Mouse (Mus musculus) heart, postnatal 25 days (tissue): ENCODE data around the gene Ppp1ca. TPM values are rescaled to one million over a fixed set of nuclear protein-coding genes. Genes with fewer than 3 reads are reported as not detected.

Experiments
- DNase-seq: peaks from one replicate; pipeline ENCODE4 v3.0.0; 2022; ENCODE audit warnings: low spot score
- intact Hi-C: fragments of 180-260 bp; cut with DNase I; formaldehyde crosslinking; loops from one replicate; pipeline ENCODE4 v1.15.1; 2025
- total RNA-seq, 2 experiments: library from RNA; stranded (reverse); gene quantifications; 2 replicates each; pipeline ENCODE4 v1.2.3; 2021

Gene Ppp1ca
- total RNA-seq, 2 experiments from 2014 or later, result 337 TPM

DNA sequence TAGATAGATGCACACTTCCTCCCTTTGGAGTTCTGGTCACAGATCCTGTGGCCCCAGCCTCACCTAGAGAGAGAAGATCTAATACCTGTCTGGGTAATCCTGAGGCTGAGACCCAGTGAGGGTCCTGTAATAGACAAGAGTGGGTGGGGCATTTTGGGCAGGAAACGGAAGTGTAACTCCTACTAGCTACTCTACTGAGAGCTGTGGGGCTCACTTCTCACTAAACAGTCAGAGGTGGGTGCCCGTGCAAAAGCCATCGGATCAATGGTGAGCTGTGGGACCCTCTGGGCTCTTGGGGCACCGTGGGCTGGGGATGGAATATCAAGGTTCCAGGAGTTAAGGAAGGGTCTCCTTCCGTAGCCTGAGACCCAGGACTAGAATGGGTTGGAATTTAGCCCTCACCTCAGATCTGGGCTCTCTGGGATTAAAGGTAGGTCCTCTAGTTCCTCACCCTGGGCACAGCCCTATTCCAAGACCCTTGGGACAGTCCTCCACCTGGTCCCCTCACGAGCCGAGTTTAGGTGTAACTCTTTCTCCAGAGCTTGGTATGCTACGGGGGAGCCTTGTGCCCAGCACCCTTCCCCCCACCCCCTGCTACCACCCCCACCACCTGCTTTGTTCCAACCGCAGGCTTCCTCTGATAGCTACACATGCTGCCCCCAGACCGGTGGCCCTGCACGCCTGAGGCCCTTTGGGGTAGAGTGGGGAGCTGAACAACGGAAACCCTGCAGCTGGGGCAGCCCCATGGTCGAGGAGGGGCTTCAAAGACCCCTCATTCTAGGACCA lies 37.2 kb upstream of the Ppp1ca start:
- intact Hi-C loops, result no loop called here
- DNase-seq, result no peak

DNA sequence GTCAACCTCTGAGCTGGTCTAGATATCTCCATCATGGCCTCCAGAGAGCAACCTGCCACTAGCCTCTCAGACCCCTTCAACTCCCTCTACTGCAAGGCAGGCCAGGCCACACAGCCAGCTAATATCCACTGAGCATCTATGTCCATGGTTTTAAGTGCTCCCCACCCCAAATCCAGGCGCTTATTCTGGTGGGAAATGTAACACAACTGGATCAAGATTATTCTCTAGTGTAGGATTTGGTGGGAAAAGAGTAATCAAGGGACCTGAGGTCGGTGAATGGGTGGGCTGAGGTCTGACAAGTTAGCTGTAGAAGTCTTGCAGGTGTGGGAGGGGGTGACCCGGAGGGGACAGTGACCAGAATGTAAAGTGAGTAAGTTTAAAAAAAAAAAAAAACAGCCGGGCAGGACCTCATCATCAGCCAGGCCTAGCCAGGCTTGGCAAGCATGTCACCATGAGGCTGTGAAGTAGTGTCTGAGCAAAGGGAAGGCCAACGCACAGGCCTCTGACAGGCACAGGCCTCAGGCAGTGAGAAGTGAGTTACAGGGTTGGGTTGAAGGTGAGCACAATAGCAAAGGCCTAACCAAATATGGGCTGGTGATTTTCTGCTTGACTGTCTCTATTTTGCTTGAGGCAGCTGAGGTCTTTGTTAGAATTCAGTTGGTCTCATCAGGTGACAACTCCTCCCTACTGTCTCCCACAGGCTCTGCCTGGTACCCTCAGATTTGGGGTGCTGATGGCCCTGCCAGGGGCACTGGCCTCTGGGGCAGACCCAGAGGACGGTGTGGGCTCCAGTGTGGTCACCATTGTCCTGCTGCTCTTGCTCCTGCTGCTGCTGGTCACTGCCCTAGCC lies 36.4 kb upstream of the Ppp1ca start:
- no peak for DNase-seq
- intact Hi-C loops, result no loop called here

GRCm38 (mm10) chr19:4156073-4156579 lies 35.7 kb upstream of the Ppp1ca start:
- intact Hi-C loops, result no loop called here
- DNase-seq, result no peak

GRCm38 (mm10) chr19:4156771-4157170 lies 35.1 kb upstream of the Ppp1ca start:
- no peak for DNase-seq
- intact Hi-C loops, result no loop called here

- no peak for DNase-seq
- intact Hi-C loops, result no loop called here
Observed at GRCm38 (mm10) chr19:4159049-4159448, 32.8 kb upstream of the Ppp1ca start.

GRCm38 (mm10) chr19:4162646-4163542 lies 29.0 kb upstream of the Ppp1ca start, which contains the start of gene Rps6kb2:
TSS of gene Rps6kb2 (minus strand) at chr19:4163354.
- intact Hi-C loops, result loop anchor here (2.0 kb wide), 1 partner anchor 36 kb away; no protein-coding TSS in a partner anchor
- DNase-seq, result peak; percentile 93

DNA sequence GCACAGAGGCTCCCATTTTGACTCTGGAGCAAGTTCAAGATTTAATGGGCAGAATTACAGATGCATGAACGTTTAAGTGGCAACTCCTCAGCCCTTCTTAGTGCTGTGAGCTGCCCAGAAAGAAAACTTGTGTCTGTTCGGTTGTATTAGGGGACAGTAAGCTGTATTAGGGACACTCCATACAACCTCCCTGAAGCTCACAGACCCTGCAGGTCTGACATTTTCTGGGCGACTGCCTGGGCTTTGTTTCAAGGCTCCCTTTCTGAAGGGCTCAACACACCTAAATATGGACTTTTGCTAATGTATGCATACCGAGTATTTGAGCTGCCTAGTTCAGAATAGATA lies 28.4 kb upstream of the Ppp1ca start:
- intact Hi-C loops, result loop anchor here (2.0 kb wide), 1 partner anchor 37 kb away; no protein-coding TSS in a partner anchor
- DNase-seq, result no peak

DNA sequence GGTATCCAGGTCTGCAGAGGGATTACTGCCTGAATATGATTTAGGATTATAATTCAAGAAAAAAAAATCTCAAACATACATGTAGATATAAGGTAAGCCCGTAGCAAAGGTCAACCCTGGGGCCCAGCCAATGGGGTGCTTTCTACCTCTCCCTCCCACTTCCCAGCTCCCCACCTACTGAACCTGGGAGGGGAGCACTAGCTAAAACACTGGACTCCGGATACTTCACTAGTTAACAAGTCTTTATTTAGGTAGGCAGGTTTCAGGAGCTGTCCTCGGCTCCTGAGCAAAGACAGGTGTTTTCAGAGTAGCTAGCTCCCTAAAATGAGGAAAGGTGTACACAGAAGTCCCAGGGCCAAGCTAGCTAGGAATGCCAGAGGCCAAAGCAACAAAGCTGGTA lies 27.8 kb upstream of the Ppp1ca start:
- no peak for DNase-seq
- intact Hi-C loops, result no loop called here

DNA sequence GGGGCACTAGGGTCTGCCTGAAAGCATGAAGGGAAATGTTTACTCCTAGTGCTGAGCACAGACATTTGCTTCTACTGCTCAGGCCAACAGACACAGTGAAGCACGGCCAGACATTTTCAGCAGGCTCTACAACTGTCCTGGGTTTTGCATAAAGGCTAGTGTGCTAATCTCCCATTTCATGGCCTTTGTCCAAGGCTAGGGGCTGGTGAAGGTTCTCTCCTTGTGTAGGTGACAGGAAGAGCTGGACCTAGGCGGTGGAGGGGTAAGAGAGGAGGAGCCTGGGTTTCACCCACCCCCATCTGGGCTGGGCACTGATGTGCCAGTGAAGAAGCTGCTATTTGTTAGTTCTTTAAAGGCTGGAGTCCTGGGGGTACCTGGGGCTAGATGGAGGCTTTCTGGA lies 27.1 kb upstream of the Ppp1ca start:
- intact Hi-C loops, result loop anchor here (5.0 kb wide), 1 partner anchor 38 kb away; the partner anchor contains the start of gene Rad9a

GRCm38 (mm10) chr19:4166678-4167476 lies 25.0 kb upstream of the Ppp1ca start:
- intact Hi-C loops, result loop anchor here (5.0 kb wide), 1 partner anchor 35 kb away; the partner anchor contains the start of gene Rad9a
- no peak for DNase-seq

More for the DNA sequence above, 27.1 kb upstream of the Ppp1ca start:
- DNase-seq, result no peak

GRCm38 (mm10) chr19:4169378-4169784 lies 22.5 kb upstream of the Ppp1ca start:
- intact Hi-C loops, result loop anchor here (5.0 kb wide), 1 partner anchor 33 kb away; the partner anchor contains the start of gene Rad9a
- peak; percentile 99 for DNase-seq

DNA sequence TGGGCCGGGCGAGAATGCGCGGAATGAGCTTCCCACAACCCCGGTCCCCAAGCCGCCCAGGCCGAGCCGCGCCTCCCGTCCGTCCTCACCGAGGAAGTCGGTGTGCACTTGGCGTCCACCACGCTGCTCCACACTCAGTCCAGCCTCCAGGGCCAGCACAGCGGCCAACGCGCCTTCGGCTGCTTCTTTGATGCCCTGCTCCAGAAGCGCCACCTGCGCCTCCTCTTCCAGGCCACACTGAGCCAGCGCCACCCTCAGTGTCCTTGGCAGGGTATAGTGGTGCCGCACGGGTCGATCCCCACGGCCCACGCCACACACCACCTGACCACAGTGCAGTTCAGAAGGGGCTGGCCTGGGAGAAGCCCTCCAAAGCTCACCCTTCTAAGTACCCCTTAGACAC lies 22.1 kb upstream of the Ppp1ca start:
- no peak for DNase-seq
- intact Hi-C loops, result loop anchor here (5.0 kb wide), 1 partner anchor 32 kb away; the partner anchor contains the start of gene Rad9a

- intact Hi-C loops, result no loop called here
- DNase-seq, result no peak
Observed at GRCm38 (mm10) chr19:4170723-4171392, 21.0 kb upstream of the Ppp1ca start.

GRCm38 (mm10) chr19:4171393-4172290 lies 20.2 kb upstream of the Ppp1ca start:
- DNase-seq, result no peak
- intact Hi-C loops, result loop anchor here (2.0 kb wide), 1 partner anchor 15 kb away; no protein-coding TSS in a partner anchor

GRCm38 (mm10) chr19:4172925-4173324 lies 18.9 kb upstream of the Ppp1ca start:
- no peak for DNase-seq
- intact Hi-C loops, result loop anchor here (2.0 kb wide), 1 partner anchor 14 kb away; no protein-coding TSS in a partner anchor

DNA sequence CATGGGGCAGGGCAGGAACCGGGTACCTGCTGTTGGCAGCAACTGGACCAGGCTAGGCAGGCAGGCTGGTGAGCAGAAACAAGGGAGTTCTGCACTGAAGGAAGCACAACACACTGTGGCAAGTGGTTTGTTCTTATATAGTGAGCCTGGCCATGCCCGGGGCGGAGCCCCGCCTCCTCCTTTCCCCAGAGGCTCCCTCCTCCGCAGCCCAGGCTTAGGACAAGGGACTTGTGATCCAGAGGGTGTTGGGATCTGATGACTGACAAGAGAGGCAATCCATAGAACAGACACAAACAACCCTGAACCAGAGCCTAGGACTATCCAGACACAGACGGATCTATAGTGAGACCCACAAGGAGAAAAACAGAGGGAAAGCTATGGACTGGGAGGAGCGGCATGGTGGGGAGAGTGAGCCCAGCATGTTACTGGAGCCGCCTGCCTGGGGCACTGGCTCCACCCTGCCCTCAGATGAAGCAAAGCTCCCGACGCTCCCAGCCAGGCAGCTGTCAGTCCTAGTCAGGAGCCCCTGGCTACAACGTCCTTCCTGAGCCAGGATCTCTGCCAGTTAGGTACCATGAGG lies 16.4 kb upstream of the Ppp1ca start, which contains the start of gene Carns1:
TSS of gene Carns1 (minus strand) at position 112 of the 580 bp plus-strand sequence.
- intact Hi-C loops, result no loop called here

GRCm38 (mm10) chr19:4180411-4180810 lies 11.5 kb upstream of the Ppp1ca start:
- intact Hi-C loops, result no loop called here

More for the DNA sequence above, 16.4 kb upstream of the Ppp1ca start, which contains the start of gene Carns1:
- peak; percentile 49 for DNase-seq

More at GRCm38 (mm10) chr19:4180411-4180810, 11.5 kb upstream of the Ppp1ca start:
- no peak for DNase-seq
